ENCODE assay signal across 14 mouse cellular contexts in the genomic region with DNA sequence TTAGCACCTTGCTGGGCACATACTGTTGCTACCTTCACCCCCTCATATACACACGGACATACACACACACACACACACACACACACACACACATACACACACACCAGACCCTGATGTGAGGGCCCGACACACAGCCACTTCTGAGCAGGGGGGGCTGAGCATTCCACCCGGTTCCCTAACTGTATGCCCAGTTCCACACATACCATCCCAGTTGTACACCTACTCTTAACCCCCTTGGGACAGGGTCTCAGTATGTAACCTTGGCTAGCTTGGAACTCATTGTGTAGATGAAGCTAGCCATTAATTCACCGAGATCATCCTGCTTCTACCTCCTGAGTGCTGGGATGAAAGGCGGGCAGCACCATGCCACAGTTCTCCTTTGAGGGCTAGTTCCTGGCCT. TPM values are rescaled to one million over a fixed set of nuclear protein-coding genes. Genes with fewer than 3 reads are reported as not detected.
DNase-seq lines count a peak whose midpoint lies in the region; ATAC-seq and TF ChIP-seq lines count a peak whose summit lies in the region.
"Had no signal": no experiment of that assay in that cellular context is flagged by ENCODE, and none has a peak within 500 bp of the region (broad histone marks: within the 10 kb centered on the region; RNA-seq: fewer than 3 reads in every experiment).

No protein-coding gene starts in this region.

- H3K9me3 ChIP-seq in heart, embryonic 12.5 days (replicated peaks) = no peaks in the 10 kb centered on the region
- H3K9me3 ChIP-seq in limb, embryonic 15.5 days = no peaks in the 10 kb centered on the region
- no peaks in the 10 kb centered on the region for H3K9me3 ChIP-seq in limb, embryonic 10.5 days (replicated peaks)
- no peaks in the 10 kb centered on the region for H3K9me3 ChIP-seq in heart, postnatal 0 days (replicated peaks; ENCODE audit: control insufficient read depth, low read length)
- H3K9me3 ChIP-seq: embryonic facial prominence, embryonic 12.5 days; limb, embryonic 13.5 days had no signal

- peaks cover 7% of the 10 kb centered on the region; the same call in 1 of the 2 replicates for H3K36me3 ChIP-seq in heart, embryonic 12.5 days
- 0 out of 2 replicates have a peak, but pooled peaks cover 1% of the 10 kb centered on the region for H3K36me3 ChIP-seq in limb, embryonic 15.5 days
- H3K36me3 ChIP-seq in limb, embryonic 10.5 days = no peaks in the 10 kb centered on the region
- no peaks in the 10 kb centered on the region for H3K36me3 ChIP-seq in heart, postnatal 0 days (replicated peaks; ENCODE audit: control insufficient read depth, insufficient read depth, low read length)
- H3K36me3 ChIP-seq: embryonic facial prominence, embryonic 12.5 days had no signal

- TF ChIP-seq EP300 in heart, postnatal 0 days (IDR thresholded peaks at IDR 0.05; ENCODE audit: low read depth) = no peak

- no peak overlapping the region for H3K4me3 ChIP-seq in heart, embryonic 12.5 days
- H3K4me3 ChIP-seq in limb, embryonic 15.5 days = no peak overlapping the region
- no peak overlapping the region for H3K4me3 ChIP-seq in limb, embryonic 10.5 days
- H3K4me3 ChIP-seq in cortical plate, adult 2 months (ENCODE audit: insufficient read depth, low read length) = no peak overlapping the region
- H3K4me3 ChIP-seq in heart, postnatal 0 days (ENCODE audit: low read depth, low read length) = no peak overlapping the region
- H3K4me3 ChIP-seq: embryonic facial prominence, embryonic 12.5 days; limb, embryonic 13.5 days had no signal

- H3K27me3 ChIP-seq in heart, embryonic 12.5 days (replicated peaks) = no peaks in the 10 kb centered on the region
- no peaks in the 10 kb centered on the region for H3K27me3 ChIP-seq in limb, embryonic 15.5 days
- H3K27me3 ChIP-seq in limb, embryonic 10.5 days (ENCODE audit: low read depth, poor library complexity, severe bottlenecking) = no peaks in the 10 kb centered on the region
- no peaks in the 10 kb centered on the region for H3K27me3 ChIP-seq in heart, postnatal 0 days (ENCODE audit: control insufficient read depth, insufficient read depth, low read length)
- H3K27me3 ChIP-seq: embryonic facial prominence, embryonic 12.5 days; limb, embryonic 13.5 days had no signal

- intact Hi-C loops in heart, postnatal 36 days (cut with DNase I) = loop anchor here (2.0 kb wide), 1 partner anchor 28 kb away; a partner anchor contains a TSS

- TF ChIP-seq POLR2A in cortical plate, adult 2 months (IDR thresholded peaks at IDR 0.05; ENCODE audit: extremely low read depth, insufficient read depth, low read length) = no peak

- no peak overlapping the region for H3K4me2 ChIP-seq in heart, embryonic 12.5 days
- H3K4me2 ChIP-seq in limb, embryonic 15.5 days = no peak overlapping the region
- H3K4me2 ChIP-seq in heart, postnatal 0 days (ENCODE audit: low read depth, low read length) = no peak overlapping the region
- H3K4me2 ChIP-seq: embryonic facial prominence, embryonic 12.5 days; limb, embryonic 13.5 days; lung, embryonic 14.5 days had no signal

- TF ChIP-seq CTCF in cortical plate, adult 2 months (IDR thresholded peaks at IDR 0.05; ENCODE audit: extremely low read depth, insufficient read depth, low read length) = no peak
- no peak for TF ChIP-seq CTCF in heart, postnatal 0 days (IDR thresholded peaks at IDR 0.05; ENCODE audit: low read depth)

- H3K4me1 ChIP-seq in heart, embryonic 12.5 days (replicated peaks) = peaks cover 95% of the 10 kb centered on the region
- H3K4me1 ChIP-seq in limb, embryonic 15.5 days = peaks cover 53% of the 10 kb centered on the region
- H3K4me1 ChIP-seq in limb, embryonic 10.5 days = peaks cover 28% of the 10 kb centered on the region
- peaks cover 35% of the 10 kb centered on the region for H3K4me1 ChIP-seq in cortical plate, adult 2 months (ENCODE audit: control insufficient read depth, insufficient read depth, low read length)
- peaks cover 74% of the 10 kb centered on the region for H3K4me1 ChIP-seq in heart, postnatal 0 days (ENCODE audit: control insufficient read depth, insufficient read depth)

- DNase-seq in heart, postnatal 36 days = no peak
- no peak for DNase-seq in limb, embryonic 10.5 days (ENCODE audit: low spot score)
- DNase-seq in heart, postnatal 0 days (ENCODE audit: low spot score) = no peak
- no peak for DNase-seq in testis, postnatal 10 days (ENCODE audit: low spot score)
- DNase-seq: cerebellum, postnatal 25 days; kidney, adult 9 months; lung, embryonic 14.5 days; right cerebral cortex, adult 18-20 months had no signal

- 82% methylated on average over 5 of the region's 5 CpGs for WGBS in heart, embryonic 12.5 days
- WGBS in limb, embryonic 15.5 days = 90% methylated on average over 5 of the region's 5 CpGs
- 91% methylated on average over 5 of the region's 5 CpGs for WGBS in limb, embryonic 10.5 days
- 70% methylated on average over 5 of the region's 5 CpGs for WGBS in heart, postnatal 0 days

- H3K9ac ChIP-seq in heart, embryonic 12.5 days = peak overlapping the region; percentile 44; the same call in 1 of the 2 replicates
- H3K9ac ChIP-seq in limb, embryonic 15.5 days = no peak overlapping the region
- H3K9ac ChIP-seq in heart, postnatal 0 days (replicated peaks; ENCODE audit: low read depth, low read length) = no peak overlapping the region
- H3K9ac ChIP-seq: embryonic facial prominence, embryonic 12.5 days; limb, embryonic 13.5 days; lung, embryonic 14.5 days had no signal

- no peak for ATAC-seq in heart, embryonic 12.5 days (ENCODE audit: insufficient number of reproducible peaks, low FRiP score)
- no peak for ATAC-seq in limb, embryonic 15.5 days (ENCODE audit: insufficient number of reproducible peaks, low FRiP score, low TSS enrichment, low read depth)
- ATAC-seq in heart, postnatal 0 days (ENCODE audit: insufficient read depth, low read depth) = no peak

- H3K27ac ChIP-seq in heart, embryonic 12.5 days (ENCODE audit: poor library complexity, severe bottlenecking) = peak overlapping the region; percentile 64; the same call in 1 of the 2 replicates
- peak overlapping the region; percentile 71 for H3K27ac ChIP-seq in limb, embryonic 15.5 days
- H3K27ac ChIP-seq in limb, embryonic 10.5 days = no peak overlapping the region
- H3K27ac ChIP-seq in cortical plate, adult 2 months (ENCODE audit: insufficient read depth, low read length) = peak overlapping the region; percentile 97
- H3K27ac ChIP-seq in heart, postnatal 0 days (ENCODE audit: low read depth) = peak overlapping the region; percentile 73
- H3K27ac ChIP-seq: embryonic facial prominence, embryonic 12.5 days; hindbrain, postnatal 0 days; limb, embryonic 13.5 days had no signal

RNA-seq across cellular contexts. Expression of a gene that starts 29.0 kb away (rescaled TPM):
- polyA plus RNA-seq in heart, embryonic 12.5 days (2016; fragmentation: Nextera tagmentation; extraction: Ambion mirVana) = 7.5 and 7.8 TPM in 2 replicates
- total RNA-seq in heart, postnatal 36 days (2021) = 10 to 100 TPM; 43.9 to 45.5 TPM
- polyA plus RNA-seq in limb, embryonic 15.5 days (2015; fragmentation: Nextera tagmentation; extraction: Ambion mirVana) = 4.8 and 5.2 TPM in 2 replicates
- polyA plus RNA-seq in limb, embryonic 10.5 days (2016; fragmentation: Nextera tagmentation; extraction: Ambion mirVana) = 2.0 and 2.4 TPM in 2 replicates
- polyA plus RNA-seq in cortical plate, adult 2 months (2012; rRNA removed) = 178 and 196 TPM in 2 replicates
- total RNA-seq in heart, postnatal 0 days (2014; rRNA removed; ENCODE audit: low replicate concordance) = 17.1 and 28.6 TPM in 2 replicates
- polyA plus RNA-seq in heart, postnatal 0 days (2015; fragmentation: Nextera tagmentation; extraction: Ambion mirVana) = 3.1 and 3.2 TPM in 2 replicates

Comparison
In these comparisons a context has a peak if more than half of its experiments do, and no peak if none do; other contexts are left out.
1. RNA of a gene that starts 29.0 kb away (polyA plus RNA-seq): 178 to 196 TPM in cortical plate, adult 2 months; 7.5 to 7.8 TPM in heart, embryonic 12.5 days, 4.8 to 5.2 TPM in limb, embryonic 15.5 days, 3.1 to 3.2 TPM in heart, postnatal 0 days and 2.0 to 2.4 TPM in limb, embryonic 10.5 days; every median in the first group is over 10 times any median in the second.